Mouse (Mus musculus) CD4-positive, CD25-positive, alpha-beta regulatory T cell, adult 4 months (primary cell): Measurements from ENCODE around the gene Sgpp1. TPM values are rescaled to one million over a fixed set of nuclear protein-coding genes. Genes with fewer than 3 reads are reported as not detected.
"Not testable (repeated sequence)": the region's sequence is repeated elsewhere in the genome, so short reads cannot be mapped to it uniquely, and the experiment has no call there.

Source experiments
- ATAC-seq: one replicate; pipeline ENCODE4 v1.8.0; 2017
- polyA plus RNA-seq, 2 experiments: library from polyadenylated mRNA; unstranded; fragments of 100-300 nt; shearing (Covaris generic); gene quantifications; one replicate each; pipeline ENCODE4 v1.2.1; 2017

Sgpp1 gene
- polyA plus RNA-seq, 2 experiments from 2014 or later, result 9.7 to 18.9 TPM

DNA sequence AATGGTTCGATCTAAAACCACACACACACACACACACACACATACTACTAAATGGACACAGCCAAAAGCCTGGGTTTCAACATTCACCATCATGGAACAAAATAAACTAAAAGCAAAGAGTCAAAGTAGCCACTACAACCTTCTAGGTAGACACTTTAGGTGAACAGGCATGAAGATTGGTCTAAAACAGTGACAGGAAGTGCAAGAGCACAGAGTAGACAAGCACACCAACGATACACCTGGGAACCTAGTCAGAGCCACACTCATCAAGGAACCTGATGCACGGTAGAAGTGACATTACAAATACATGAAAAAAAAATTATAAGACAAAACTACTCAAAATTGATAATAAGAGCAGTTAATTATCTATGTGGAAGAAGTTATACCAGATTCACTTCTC, 4.0 kb downstream of the Sgpp1 start:
- ATAC-seq, result peak; percentile 24

DNA sequence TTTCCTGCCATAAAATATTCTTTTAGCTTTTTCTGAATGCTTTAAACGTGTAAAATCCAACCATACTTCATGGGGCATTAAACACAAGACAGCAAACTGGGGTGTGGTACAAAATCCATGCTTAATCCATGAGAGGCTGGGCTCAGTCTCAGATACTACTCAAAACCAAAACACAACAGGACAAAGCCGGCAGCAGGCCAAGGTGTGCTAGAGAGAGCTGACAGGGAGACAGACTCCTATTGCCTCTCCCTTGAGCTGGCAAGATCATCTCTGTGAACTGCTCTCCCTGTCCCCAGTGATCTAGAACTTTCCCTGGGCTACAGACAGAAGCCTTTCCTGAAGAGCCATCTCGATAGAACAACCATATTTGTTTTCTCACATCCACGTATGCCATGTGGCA, 5.1 kb downstream of the Sgpp1 start:
- no peak for ATAC-seq

DNA sequence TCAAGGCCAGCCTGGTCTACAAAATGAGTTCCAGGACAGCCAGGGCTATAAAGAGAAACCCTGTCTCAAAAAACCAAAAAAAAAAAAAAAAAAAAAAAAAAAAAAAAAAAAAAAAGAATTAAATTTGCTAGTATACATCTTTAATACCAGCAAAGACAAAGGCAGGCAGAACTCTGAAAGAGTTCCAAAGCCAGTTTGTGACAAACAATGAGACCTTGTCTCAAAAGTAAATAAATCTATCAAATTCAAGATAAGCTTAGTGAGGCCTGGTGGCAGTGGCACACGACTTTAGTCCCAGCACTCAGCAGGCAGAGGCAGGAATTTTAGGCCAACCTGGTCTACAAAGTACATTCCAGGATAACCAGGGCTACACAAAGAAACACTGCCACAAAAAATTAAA, 5.7 kb downstream of the Sgpp1 start:
- no peak for ATAC-seq

DNA sequence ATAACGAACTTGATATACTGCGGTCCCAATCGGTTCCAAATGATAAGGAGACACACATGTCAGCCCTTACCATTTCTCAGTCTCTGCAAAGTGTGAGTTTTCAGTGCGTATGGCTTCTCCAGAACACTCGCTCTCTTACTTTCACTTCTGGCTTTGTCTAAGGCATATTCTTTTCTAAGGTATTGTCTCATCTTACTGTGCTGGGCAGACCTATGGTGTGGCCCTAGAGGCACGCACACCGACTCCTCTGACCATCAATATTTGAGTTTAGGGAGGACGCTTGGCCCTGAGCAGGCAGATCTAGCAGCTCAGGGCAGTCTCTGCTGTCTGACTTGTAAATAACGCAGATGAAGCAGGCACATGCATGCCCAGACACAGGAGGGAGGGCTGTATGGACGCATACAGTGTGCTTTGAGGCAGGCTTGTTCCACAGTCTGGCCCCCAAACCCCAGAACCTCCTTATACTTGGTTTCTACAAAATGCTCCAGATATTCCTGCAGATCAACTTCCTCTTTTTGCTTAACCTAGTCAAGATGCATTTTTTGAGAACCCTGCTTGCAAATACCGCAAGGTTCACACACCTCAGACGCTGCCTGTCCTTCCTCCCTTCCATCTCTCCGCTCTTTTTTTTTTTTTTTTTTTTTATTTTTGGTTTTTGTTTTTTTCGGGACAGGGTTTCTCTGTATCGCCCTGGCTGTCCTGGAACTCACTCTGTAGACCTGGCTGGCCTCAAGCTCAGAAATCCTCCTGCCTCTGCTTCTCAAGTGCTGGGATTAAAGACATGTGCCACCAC, 8.0 kb downstream of the Sgpp1 start:
- ATAC-seq, result peak; percentile 60

DNA sequence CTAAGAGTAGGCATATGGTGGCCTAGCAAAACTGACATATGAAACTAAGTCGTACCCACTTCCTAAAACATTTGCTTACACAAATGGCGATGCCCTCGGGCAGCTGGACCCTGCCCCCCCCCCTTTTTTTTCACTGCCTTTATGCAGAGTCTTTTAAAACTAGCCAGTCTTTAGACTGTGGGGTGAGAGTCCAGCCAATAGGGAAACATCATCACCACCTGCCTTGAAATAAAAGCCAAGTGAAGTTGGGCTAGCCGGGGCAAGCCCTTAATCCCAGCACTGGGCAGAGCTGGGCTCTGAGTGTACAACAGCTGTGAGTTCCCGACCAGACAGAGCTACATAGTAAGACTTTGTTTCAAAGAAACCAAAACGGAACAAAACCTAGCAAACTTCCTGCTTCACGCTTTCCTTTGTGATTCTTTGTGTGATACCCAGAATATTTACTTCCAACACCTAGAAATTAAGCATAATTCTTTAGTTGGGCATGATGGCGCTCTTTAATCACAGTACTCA, 9.1 kb downstream of the Sgpp1 start:
- ATAC-seq, result peak; percentile 67

DNA sequence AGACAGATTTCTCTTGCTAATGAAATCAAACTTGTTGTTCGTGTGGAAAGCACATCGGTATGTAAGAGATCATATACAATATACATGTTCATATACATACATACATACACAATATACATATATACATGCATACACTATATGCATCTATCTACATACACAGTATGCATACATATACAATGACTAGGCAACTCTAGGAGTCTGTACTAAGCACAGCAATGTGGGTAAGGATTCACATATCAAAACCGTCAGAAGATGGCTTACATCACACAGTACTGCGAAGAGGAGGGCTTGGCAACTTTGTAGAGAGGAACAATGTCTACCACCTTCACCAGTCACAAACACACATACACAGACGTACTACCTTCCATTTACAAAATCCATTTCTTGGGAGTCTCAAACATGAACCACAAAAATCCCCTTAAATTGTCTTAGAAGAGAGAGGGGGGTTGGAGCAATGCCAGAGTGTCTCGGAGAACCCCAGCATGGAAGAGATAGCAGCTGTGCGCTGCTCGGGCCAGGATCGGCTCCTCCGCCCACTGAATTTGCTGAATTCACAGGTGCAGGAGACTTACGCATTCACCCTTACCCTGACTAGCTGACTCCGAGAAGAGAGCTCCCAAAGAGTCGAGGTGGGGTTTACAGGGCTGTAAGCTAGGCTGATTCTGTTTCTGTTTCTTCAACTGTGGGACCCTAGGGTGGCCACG, 10.8 kb downstream of the Sgpp1 start:
- no peak for ATAC-seq

DNA sequence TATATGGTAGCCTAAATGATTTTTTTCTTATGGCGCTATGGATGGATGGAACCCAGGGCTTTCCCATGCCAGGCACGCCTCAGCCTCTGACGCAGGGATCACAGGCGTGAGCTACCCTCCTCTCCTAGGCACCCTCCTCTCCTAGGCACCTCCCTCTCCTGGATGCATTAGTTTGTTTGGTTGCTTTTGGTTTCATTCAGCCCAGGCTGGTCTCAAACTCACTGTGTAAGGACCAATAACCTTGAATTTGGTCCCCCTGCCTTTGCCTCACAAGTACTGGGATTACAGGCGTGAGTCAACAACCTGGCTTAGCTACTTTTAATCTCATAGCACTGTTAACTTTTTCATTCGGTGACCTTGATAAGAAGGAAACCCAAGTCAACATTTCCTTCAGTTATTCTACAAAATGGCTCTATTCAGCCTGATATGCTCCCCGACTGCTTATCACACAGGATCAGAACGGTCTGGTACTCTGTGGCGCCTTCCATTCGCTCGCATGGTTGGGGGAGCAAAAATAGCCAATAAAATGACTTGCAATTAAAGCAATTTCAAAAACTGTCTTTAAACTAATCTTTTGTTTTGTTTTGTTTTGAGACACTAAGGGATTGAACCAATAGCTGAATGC, 11.6 kb downstream of the Sgpp1 start:
- ATAC-seq, result no peak

DNA sequence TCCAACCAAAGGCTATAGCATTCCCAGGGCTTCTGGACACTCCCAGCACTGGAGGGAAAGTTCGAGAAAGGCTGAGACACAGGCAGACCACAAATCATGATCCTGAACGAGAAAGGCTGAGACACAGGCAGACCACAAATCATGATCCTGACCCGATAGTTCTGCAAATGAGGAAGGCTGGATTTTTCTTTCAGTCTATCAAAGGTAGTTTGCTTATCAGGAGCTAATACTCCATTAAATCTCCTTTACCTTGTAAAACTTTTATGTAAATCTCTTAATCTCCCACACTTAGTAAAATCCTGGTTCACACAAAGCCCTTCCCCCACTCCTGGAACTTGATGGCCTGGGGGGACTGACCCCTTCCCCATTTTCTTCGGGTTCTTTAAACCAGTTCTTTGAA, 13.6 kb downstream of the Sgpp1 start:
- ATAC-seq, result no peak

DNA sequence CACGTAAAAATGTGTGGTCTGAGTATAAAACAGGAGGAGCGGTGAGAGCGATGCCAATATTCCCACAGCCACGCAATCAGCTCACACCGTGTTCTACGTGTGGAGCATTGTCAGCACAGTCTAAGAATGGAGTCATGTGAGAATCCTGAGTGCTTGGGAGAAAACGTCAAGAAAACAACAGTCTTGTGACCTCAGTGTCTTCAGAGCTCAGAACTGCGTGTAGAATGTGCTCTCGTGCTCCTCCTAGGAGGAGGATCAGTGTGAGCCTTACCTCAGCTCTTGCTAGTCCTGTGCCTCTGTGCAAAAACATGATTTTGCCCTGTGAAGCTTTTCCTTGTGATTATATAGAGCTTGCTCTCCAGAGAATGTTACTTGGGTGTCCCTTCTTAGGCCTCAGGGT, 14.5 kb downstream of the Sgpp1 start:
- ATAC-seq, result no peak

DNA sequence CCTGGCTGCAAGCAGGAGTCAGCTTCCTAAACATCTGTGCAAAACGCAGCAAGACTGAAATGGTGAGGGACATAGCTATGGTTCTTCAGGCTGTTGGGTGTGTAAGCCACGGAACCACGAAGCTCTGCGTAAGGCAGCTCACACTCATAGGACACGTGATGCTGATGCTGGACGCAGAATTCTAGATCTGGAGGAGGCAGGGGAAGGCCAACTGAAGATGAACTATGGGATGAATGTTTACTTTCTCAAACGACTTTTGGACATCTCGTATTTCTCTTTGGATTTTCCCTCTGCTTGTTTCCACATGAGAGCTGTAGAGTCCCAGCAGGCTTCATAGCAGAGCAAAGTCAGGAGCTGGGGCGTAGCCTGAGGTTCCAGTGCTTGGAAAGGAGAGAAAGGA, 21.9 kb downstream of the Sgpp1 start:
- ATAC-seq, result no peak

DNA sequence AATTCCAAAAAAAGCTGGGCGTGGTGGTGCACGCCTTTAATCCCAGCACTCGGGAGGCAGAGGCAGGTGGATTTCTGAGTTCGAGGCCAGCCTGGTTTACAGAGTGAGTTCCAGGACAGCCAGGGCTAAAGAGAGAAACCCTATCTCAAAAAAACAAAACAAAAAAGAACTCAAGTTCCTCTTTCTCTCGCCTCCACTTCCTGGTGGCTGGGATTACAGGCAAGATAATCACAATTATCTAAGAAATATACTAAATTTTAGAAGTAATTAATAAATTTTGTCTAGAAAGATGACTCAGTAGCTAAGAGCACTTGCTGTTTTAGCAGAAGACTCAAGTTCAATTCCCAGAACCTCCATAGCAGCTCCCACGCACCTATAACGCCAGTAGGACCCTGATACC, 22.6 kb downstream of the Sgpp1 start:
- ATAC-seq, result not testable (repeated sequence)

DNA sequence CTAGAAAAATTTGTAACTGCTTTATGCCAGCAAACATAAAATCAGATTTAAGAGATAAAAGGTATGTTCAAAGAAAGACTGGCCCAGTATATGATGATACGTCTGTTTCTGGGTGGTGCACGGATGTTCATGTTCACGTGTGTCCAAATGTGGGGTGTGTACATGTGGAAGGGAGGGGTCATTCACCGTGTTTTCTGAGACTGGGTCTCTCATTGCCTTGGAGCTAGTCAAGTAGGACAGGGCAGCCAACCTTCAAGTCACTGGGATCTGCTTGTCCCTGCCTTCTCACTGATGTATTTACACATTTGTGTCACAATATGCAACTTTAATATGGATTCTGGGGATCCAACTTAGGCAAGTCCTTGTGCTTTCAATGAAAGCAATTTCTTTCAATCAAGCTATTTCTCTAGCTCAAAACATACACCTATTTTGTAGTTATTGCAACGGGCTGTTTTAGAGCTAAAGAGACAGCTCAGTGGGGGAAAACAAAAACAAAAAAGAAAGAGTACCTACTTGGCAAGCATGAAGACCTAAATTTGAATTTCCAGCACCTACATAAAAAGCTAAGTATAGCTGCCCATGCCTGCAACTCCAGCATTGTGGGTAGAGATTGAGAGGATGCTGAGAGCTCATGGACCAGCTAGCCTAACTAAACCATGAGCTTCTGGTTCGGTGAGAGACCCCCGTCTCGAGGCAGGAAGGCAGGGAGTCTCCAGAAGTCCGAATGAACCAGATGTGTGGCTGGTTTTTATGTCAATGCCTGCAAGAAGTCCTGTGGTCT, 24.7 kb downstream of the Sgpp1 start:
- ATAC-seq, result no peak

DNA sequence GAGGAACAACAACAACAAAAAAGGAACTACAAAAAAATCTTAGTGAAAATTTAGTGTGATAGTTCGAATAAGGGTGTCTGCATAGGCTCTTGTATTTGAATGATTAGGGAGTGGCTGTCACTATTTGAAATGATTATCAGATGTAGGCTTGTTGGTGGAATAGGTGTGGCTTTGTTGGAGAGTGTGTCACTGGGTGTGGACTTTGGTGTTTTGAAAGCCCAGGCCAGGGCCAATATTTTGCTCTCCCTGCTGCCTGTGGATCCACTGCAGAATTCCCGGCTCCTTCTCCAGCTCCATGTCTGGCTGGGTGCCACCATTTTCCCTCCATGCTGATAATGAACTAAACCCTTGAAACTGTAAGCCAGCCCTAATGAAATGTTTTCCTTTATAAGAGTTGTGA, 26.0 kb downstream of the Sgpp1 start:
- ATAC-seq, result no peak

DNA sequence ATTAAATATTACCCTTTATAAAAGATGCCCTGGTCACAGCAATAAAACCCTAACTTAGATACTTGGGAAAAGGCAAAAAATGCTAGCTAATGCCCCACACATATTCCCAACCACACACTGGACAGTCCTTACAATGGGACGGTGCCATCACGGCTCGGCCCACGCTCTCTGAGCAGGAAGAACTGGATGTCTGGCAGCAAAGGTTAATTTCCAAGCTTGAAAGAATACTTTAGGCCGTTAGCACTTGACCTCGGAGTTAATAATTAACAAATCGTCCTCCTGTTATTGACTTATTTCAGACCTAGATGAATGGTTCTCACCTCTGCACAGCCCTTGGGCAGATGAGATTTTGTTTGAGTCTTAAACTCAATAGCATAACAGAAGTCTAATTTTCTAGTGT, 28.9 kb downstream of the Sgpp1 start:
- ATAC-seq, result no peak

DNA sequence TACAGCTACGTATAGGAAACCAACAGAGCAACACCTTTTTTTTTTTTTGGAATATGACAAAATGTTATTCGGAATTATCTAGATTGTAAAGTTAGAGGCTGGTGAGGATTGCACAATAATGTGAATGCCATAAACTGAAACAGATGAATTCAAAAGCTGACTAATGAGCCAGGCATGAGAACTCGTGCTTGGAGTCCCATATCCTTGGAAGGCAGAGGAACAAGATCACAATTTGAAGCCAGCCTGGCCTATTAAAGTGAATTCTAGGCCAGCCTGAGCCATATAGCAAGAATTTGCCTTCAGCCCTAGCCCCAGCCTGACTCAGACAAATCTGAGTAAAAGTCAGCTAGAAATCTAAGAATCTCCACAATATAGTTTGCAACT, 32.8 kb downstream of the Sgpp1 start:
- no peak for ATAC-seq

DNA sequence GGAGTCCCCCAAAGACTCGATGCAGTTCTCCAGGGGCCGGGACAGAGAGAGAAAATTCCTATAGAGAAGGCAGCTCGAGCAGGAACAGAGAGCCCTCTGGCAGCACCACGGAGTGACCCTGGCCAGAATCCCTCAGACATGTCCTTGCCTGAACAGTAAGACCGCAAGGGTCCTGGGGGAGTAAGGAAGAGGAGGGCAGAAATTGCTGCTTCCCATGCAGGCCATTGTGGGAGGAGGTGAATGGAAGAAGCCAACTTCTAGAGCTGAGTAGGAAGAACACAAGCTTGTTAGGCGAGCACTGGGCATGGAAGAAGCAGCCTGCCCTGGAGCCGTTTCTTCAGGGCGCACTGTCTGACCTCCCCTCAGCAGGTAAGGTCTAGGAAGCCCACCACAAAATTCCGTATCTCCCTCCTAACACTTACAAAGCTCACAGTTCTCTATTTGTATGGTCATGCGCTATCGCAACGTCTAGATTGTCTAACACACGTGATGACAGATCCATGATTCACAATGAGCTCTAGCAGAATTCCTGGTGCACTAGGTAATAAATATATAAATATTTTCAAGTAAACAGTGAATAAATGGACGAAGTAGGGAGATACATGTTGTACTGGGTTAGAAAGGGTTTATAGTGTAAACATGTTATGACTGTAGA, 33.3 kb downstream of the Sgpp1 start:
- no peak for ATAC-seq

DNA sequence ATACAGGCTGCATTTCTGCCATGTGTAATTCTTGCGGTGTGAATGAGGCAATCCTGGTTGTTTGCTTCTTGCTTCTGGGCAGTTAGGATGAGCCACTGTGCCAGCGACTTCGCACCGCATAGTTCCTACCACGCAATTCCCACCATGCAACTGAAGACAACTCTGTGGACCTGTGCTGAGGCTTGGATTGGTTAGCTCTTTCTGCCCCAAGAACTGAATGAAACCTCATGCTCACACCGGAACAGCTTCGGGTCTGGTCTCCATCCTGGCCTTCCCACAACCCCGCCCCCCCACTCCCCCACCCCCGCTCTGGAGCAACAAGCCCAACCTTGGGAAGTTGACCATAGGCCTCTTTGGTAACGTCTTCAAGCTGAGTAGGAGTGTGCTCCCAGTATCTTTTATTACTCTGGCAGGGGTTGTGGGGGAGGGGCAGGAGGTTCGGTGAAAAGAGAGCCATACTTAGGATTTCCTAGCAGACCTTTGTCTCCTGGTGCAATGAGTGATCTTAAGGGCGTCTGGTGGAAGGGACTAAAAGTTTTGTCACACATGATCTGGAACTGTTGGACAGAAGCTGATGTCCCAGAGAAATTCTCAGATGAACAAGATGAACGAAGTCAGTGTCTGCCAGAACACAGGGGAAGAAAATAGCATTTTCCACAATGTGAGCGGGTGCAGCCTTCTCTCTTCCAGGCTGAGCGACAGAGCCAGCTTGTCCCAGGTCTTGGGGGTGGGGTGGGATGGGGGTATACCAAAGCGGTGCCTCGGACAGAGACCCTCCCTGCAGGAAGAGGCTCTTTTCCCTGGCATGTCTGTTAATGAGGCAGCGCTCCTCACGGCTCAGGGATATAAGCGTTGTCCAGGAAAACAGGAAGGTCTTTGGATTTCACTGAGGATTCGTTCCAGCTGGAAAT, 34.1 kb downstream of the Sgpp1 start:
- no peak for ATAC-seq

DNA sequence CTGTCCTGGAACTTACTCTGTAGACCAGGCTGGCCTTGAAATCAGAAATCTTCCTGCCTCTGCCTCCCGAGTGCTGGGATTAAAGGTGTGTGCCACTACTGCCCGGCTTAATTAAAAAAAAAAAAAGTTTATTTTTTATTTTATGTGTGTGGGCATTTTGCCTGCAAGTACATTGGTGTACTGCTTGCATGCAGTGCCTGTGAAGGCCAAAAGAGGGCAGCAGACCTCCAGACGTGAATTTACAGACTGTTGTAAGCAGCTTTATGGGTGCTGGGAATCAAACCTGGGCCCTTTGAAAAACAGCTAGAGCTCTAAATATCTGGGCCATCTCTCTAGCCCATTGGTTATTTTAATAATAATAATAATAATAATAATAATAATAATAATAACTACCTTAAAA, 36.8 kb downstream of the Sgpp1 start:
- no peak for ATAC-seq

DNA sequence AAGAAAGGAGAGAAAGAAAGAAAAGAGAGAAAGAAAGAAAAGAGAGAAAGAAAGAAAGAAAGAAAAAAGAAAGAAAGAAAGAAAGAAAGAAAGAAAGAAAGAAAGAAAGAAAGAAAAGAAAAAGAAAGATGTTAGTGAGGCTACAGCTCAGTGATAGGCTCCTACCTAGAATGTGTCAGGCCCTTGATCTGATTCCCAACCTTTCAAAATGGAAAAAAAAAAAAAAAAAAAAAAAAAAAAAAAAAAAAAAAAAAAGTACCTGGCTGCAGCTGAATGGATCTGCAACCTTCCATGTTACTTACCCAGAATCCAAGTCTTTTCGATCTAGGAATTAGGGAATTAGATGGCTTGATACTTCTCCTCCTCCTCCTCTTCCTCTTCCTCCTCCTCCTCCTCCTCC, 39.7 kb downstream of the Sgpp1 start:
- ATAC-seq, result not testable (repeated sequence)

DNA sequence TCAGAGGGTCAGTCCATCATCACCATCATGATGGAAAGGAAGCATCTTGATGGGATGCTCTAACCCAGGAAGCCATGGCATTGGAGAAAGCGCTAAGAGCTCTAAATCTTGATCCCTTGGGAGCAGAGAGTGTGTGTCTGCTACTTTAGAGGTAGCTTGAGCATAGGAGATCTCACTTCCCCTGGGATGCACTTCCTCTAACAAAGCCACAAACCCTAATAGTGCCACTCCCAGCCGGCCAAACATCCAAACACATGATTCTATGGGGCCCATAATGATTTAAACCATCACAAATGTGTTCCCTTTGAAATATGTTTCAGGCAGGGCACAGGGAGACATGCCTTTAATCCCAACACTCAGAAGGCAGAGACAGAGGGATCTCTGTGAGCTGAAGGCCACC, 46.5 kb downstream of the Sgpp1 start:
- no peak for ATAC-seq

DNA sequence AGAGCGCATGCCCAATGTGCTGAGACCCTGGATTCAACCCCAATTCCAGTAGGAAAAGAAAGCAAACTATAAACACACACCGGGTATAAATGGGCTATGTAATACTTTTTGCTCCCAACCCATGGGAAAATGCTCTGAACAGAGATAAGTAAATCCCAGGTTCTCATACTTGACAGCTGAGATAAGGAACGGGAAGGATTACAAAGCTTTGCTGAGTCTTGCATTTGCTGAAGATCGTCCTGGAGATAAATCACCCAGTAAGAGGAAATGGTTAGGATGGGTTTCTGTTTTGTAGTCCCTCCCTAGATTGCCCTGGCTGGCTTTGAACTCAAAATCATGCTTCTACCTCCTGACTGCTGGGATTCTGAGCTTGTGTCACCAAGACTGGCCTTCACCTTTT, 48.2 kb downstream of the Sgpp1 start:
- ATAC-seq, result no peak
